Mouse (Mus musculus) adrenal gland (tissue): Measurements from ENCODE around the gene Nde1.
"Not testable (repeated sequence)": the region's sequence is repeated elsewhere in the genome, so short reads cannot be mapped to it uniquely, and the experiment has no call there.

Source experiments
- intact Hi-C: fragments of 180-260 bp; cut with DNase I; formaldehyde crosslinking; loops from one replicate; pipeline ENCODE4 v1.15.1; 2025
- long read RNA-seq, 2 experiments: library from polyadenylated mRNA; unstranded; transcript quantifications; one replicate each; pipeline ENCODE4 v2.0.0; 2020; ENCODE audit warnings: borderline replicate concordance in 1 of 2; ENCODE audit not compliant: insufficient replicate concordance in 1 of 2

Gene Nde1
- long read RNA-seq, experiment 1, transcript Nde1-201 (9 exons, 2,287 nt) = major isoform, 12 of 23 reads
- long read RNA-seq, experiment 1, partial matches to known transcripts = 2 of 23 reads
- long read RNA-seq, experiment 1, other reads (novel, unspliced or antisense) = 8 of 23 reads
- long read RNA-seq, experiment 2, transcript Nde1-201 (9 exons, 2,287 nt) = major isoform, 32 of 38 reads
- long read RNA-seq, experiment 2, partial matches to known transcripts = 1 of 38 reads
- long read RNA-seq, experiment 2, other reads (novel, unspliced or antisense) = 3 of 38 reads

- intact Hi-C loops = loop anchor here (5.0 kb wide), 1 partner anchor 261 kb away; the partner anchor contains the start of genes Mpv17l and Pdxdc1
Measured at GRCm38 (mm10) chr16:14162988-14163416, at the start of gene Nde1, which contains the start of gene Marf1. Gene Nde1 (plus strand): TSS chr16:14163275. Gene Marf1 (minus strand): TSS chr16:14163351.

DNA sequence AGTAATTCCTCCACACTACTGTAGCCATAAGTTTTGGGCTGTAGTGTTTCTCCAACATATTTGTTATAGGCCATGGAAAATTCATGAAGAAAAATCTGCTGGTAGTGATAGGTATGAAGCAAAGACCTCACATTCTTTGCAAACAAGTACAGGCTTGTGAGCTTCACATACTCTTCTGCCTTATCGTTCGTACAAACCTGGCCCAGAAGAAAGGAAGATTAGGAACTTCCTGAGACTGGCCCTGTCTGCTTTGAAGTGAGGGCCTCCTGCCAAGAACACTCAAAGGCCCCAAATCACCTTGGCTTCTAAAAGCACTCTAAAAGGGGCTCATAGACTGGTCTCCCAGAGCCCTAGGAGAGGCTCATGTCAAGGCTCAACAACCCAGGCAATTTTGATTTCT is 45.8 kb upstream of the Nde1 start:
- intact Hi-C loops = loop anchor here (10.0 kb wide), 1 partner anchor 212 kb away; the partner anchor contains the start of genes Mpv17l and Pdxdc1

DNA sequence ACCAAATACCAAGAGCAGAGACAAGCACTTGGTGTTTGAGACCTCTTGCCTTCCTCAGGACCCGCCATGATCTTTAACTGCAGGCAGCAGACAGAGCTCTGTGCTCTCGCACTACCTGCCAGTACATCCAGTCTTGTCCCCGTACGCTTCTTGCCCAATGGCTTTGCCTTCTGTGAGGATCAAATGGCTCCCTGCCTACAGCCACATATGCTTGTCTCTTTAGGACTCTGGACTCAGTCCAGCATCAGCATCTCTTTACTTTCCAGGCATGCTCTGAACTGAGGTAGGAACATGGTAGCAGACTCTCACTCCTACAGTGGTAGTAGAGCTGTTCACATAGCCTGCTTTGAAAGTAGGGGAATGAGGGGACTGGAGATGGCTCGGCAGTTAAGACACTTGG is 42.1 kb upstream of the Nde1 start:
- intact Hi-C loops = no loop called here

GRCm38 (mm10) chr16:14121563-14121962 is 41.5 kb upstream of the Nde1 start:
- intact Hi-C loops = no loop called here

GRCm38 (mm10) chr16:14122586-14122985 is 40.5 kb upstream of the Nde1 start:
- intact Hi-C loops = no loop called here

DNA sequence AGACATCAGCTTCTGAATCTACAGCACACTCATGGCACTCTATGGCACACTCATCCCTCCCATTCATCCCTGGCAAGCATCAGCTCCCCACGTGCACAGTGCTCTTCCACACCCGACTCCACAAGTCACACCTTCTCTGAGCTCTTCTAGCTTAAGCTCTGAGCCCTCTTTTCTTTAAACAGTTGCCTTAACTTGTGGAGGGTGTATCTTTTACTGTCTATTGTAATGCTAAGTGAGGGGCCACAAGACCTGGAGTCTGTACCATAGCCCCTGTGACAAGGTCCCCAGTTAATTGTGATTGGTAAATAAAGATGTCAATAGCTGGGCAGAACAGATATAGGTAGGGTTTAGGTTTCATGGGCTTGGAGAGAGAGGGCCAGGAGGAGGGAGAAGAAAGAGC is 39.2 kb upstream of the Nde1 start:
- intact Hi-C loops = no loop called here

DNA sequence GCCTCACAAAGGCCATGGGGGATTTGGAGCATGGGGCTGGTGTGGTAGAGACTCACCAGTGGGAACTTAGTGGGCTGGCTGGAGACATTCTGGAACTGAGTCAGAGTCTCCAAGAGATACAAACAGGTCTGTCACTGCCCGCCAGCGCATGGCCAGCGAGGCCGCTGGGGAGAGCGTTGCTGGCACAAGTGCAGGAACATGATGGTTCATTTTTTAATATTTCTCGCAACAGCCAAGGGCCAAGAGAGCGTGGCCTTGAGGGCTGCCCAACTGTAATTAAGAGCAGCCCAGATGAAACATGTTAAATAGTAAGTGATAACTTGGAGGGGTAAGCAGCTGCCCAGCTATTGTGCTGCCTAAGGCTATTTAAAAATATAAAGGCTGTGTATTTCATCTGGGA is 38.4 kb upstream of the Nde1 start:
- intact Hi-C loops = no loop called here

DNA sequence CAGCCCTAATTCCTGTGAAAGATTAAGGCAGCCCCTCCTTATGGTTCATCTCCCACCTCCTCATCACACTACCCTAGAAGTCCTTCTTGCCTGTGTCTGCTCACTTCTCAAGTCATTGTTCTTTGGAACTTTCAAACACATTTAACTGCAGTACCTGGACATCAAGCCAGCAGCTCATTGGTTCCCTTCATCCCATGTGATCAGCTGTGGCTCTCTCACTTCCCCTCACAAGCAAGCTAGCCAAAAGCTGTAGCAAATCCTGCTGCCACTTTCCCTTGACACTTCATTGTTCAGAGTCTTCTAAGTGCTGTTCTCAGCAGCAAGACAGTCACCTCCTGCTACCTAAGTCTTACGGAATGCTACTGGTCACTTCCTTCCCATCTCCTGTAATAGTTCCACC is 37.8 kb upstream of the Nde1 start:
- intact Hi-C loops = no loop called here

DNA sequence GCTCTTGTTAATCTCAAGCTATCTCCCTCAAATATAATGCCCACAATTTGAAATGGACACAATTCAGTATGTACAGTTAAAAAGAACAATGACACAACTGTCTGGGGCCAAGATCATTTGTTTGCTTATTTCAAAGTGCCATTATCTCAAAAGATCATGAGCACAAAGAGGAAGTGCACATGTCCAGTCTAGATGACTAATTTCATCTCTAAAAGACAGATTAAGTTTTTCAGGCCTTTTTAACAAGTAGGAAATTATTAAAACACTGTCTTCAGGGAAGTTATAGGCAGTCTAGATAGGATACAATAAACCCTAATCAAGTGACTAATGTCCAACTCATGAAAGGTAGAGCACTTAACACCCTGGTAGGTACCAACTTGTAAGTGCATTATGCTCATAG is 34.1 kb upstream of the Nde1 start:
- intact Hi-C loops = no loop called here

- intact Hi-C loops = no loop called here
Measured at GRCm38 (mm10) chr16:14130796-14131195, 32.3 kb upstream of the Nde1 start.

GRCm38 (mm10) chr16:14131376-14131775 is 31.7 kb upstream of the Nde1 start:
- intact Hi-C loops = no loop called here

GRCm38 (mm10) chr16:14131838-14132237 is 31.2 kb upstream of the Nde1 start:
- intact Hi-C loops = no loop called here

DNA sequence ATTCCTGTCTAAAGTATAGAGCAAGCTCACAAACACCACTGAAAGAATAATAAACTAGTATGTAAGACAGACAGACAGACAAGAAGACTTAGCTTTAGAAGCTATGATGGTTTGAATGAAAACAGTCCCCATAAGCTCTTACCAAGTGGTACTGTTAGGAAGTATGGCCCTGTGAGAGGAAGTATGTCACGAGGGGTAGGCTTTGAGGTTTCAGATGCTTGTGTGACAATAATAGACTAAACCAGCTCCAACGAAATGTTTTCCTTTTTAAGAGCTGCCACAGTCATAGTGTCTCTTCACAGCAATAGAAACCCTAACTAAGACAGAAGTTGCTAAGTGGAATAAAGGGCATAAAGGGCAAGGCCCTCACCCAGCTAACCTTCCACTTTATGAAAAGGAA is 28.1 kb upstream of the Nde1 start:
- intact Hi-C loops = no loop called here

DNA sequence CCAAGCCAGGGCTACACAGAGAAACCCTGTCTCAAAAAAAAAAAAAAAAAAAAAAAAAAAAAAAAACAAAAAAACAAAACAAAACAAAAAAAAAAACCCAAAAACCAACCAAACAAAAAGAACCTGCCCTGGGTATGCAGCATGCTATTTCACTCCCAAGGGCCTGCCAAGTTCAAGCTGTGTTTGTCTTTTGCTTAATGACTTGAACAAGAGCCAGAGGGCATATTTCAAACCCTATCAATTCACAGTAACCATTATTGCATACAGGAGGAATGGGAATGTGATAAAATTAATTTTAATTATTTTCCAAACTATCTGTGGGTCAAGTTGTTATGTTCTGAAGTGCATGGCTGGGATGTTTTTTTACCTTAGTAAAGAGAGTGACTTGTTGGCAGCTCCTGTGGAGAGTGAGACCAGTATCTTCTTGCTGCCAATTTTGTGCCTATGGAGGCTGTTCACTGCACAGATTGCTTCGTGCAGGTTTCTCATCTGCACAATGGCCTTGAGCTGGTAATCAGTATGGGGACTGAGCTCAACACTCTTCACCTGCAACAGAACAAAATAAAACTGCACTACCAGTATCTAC is 25.0 kb upstream of the Nde1 start:
- intact Hi-C loops = no loop called here

- intact Hi-C loops = no loop called here
Measured at GRCm38 (mm10) chr16:14139106-14139505, 24.0 kb upstream of the Nde1 start.

GRCm38 (mm10) chr16:14143298-14143697 is 19.8 kb upstream of the Nde1 start:
- intact Hi-C loops = no loop called here

GRCm38 (mm10) chr16:14147712-14148111 is 15.4 kb upstream of the Nde1 start:
- intact Hi-C loops = no loop called here

- intact Hi-C loops = no loop called here
Measured at GRCm38 (mm10) chr16:14151718-14152117, 11.4 kb upstream of the Nde1 start.

GRCm38 (mm10) chr16:14155638-14156037 is 7.4 kb upstream of the Nde1 start:
- intact Hi-C loops = not testable (repeated sequence)

- intact Hi-C loops = no loop called here
Measured at GRCm38 (mm10) chr16:14156312-14156711, 6.8 kb upstream of the Nde1 start.

GRCm38 (mm10) chr16:14158536-14158935 is 4.5 kb upstream of the Nde1 start:
- intact Hi-C loops = no loop called here

GRCm38 (mm10) chr16:14158936-14159745 is 3.9 kb upstream of the Nde1 start:
- intact Hi-C loops = no loop called here
